Mouse (Mus musculus): ENCODE measurements around the gene Dhx36. TPM values are rescaled to one million over a fixed set of nuclear protein-coding genes. Genes with fewer than 3 reads are reported as not detected.

The Dhx36 gene
- polyA plus RNA-seq (2012; rRNA removed), result 43.5 and 59.1 TPM in 2 replicates

GRCm38 (mm10) chr3:62506488-62507205 is at the start of gene Dhx36:
Gene Dhx36, minus strand, starts transcription at chr3:62507004.

Other genes starting within 250 kb of the Dhx36 start
- 5.3 and 7.0 TPM in 2 replicates for gene Arhgef26, start 168.7 kb downstream of the Dhx36 start, polyA plus RNA-seq (2012; rRNA removed)
- 0.10 and 0.11 TPM in 2 replicates for gene Gpr149, start 98.1 kb upstream of the Dhx36 start, polyA plus RNA-seq (2012; rRNA removed)